Mouse (Mus musculus): Measurements from ENCODE around the gene Olfr721-ps1. TPM values are rescaled to one million over a fixed set of nuclear protein-coding genes. Genes with fewer than 3 reads are reported as not detected.

The Olfr721-ps1 gene
- polyA plus RNA-seq (2014; fragmentation: Illumina TruSeq; extraction: RNeasy Lipid Tissue Mini Kit (QIAGEN cat#74804); ENCODE audit: insufficient read depth, low read depth, low replicate concordance) = not detected

DNA sequence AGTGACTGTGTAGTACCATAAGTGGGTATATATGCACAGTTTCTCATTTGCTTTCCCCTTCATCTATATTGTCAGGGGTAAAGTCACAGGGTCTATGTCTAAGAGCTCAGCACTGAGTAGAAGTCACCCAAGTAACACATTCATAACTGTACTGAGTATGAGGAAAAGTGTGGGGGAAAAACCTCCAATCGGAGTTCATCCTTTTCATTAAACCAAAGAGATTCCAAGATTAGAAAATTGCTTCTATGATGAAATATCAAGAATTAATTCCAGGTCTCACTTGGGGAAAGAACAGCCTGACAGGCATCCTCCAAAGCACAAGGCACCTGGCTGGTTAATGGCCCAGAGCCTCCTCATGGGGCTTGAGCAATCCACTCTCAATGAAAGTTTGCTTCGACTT, at the start of gene Olfr721-ps1:
Olfr721-ps1 (plus strand) TSS at position 301 of the 400 bp plus-strand sequence.

Other genes with a start within 250 kb of the Olfr721-ps1 start
- gene Olfr720, start 214.5 kb upstream of the Olfr721-ps1 start, polyA plus RNA-seq (2014; fragmentation: Illumina TruSeq; extraction: RNeasy Lipid Tissue Mini Kit (QIAGEN cat#74804); ENCODE audit: insufficient read depth, low read depth, low replicate concordance) = not detected
- not detected for gene Olfr31, start 78.5 kb upstream of the Olfr721-ps1 start, polyA plus RNA-seq (2014; fragmentation: Illumina TruSeq; extraction: RNeasy Lipid Tissue Mini Kit (QIAGEN cat#74804); ENCODE audit: insufficient read depth, low read depth, low replicate concordance)
- gene Il3ra, start 55.0 kb upstream of the Olfr721-ps1 start, polyA plus RNA-seq (2014; fragmentation: Illumina TruSeq; extraction: RNeasy Lipid Tissue Mini Kit (QIAGEN cat#74804); ENCODE audit: insufficient read depth, low read depth, low replicate concordance) = 22.9 TPM

Data from lung, adult 10 weeks (tissue).